Mouse (Mus musculus) cerebellum, adult 18-20 months (tissue): ENCODE measurements at regions not wholly inside any gene's neighbourhood (a gene's known extent, or its start where the extent isn't known, plus 50 kb on each side); places are given as distances from the start of the nearest gene placed in this dataset.

Source experiments
- DNase-seq, 2 experiments: peaks; one replicate each; pipeline ENCODE4 v3.0.0; 2021

GRCm38 (mm10) chr4:68179551-68179950, 774.6 kb downstream of the Brinp1 start:
- DNase-seq = peak in 1 of 2 experiments; percentile 9

GRCm38 (mm10) chr4:68156499-68156898, 797.7 kb downstream of the Brinp1 start:
- no peak for DNase-seq

- DNase-seq = no peak
Measured at GRCm38 (mm10) chr4:68148483-68149069, 805.6 kb downstream of the Brinp1 start.

GRCm38 (mm10) chr4:68128124-68128523, 826.1 kb downstream of the Brinp1 start:
- no peak for DNase-seq

- DNase-seq = no peak
Measured at GRCm38 (mm10) chr4:68114502-68114901, 839.7 kb downstream of the Brinp1 start.

- DNase-seq = no peak
Measured at GRCm38 (mm10) chr4:68085255-68085654, 868.9 kb downstream of the Brinp1 start.

- DNase-seq = no peak
Measured at GRCm38 (mm10) chr4:68056813-68057578, 897.2 kb downstream of the Brinp1 start.

GRCm38 (mm10) chr4:68022891-68023303, 931.3 kb downstream of the Brinp1 start:
- peak; percentile 70 to 78 for DNase-seq

GRCm38 (mm10) chr4:68011371-68011770, 942.8 kb downstream of the Brinp1 start:
- no peak for DNase-seq

- DNase-seq = no peak
Measured at GRCm38 (mm10) chr4:67994796-67995283, 959.4 kb downstream of the Brinp1 start.

- DNase-seq = no peak
Measured at GRCm38 (mm10) chr4:67963456-67963855, 990.7 kb downstream of the Brinp1 start.

GRCm38 (mm10) chr4:67948000-67948399, 1006.2 kb downstream of the Brinp1 start:
- DNase-seq = no peak

GRCm38 (mm10) chr4:67932481-67932880, 1021.7 kb downstream of the Brinp1 start:
- no peak for DNase-seq

GRCm38 (mm10) chr4:67899109-67899508, 1055.1 kb downstream of the Brinp1 start:
- no peak for DNase-seq

- DNase-seq = peak; percentile 28 to 38
Measured at GRCm38 (mm10) chr4:67891946-67892575, 1062.1 kb downstream of the Brinp1 start.

GRCm38 (mm10) chr4:67887954-67888353, 1060.6 kb downstream of the Tlr4 start:
- peak; percentile 70 to 81 for DNase-seq

- DNase-seq = no peak
Measured at GRCm38 (mm10) chr4:67885204-67885603, 1057.8 kb downstream of the Tlr4 start.

GRCm38 (mm10) chr4:67862218-67862617, 1034.8 kb downstream of the Tlr4 start:
- DNase-seq = no peak

- DNase-seq = no peak
Measured at GRCm38 (mm10) chr4:67861801-67862200, 1034.4 kb downstream of the Tlr4 start.

- DNase-seq = no peak
Measured at GRCm38 (mm10) chr4:67853001-67853400, 1025.6 kb downstream of the Tlr4 start.

- DNase-seq = no peak
Measured at GRCm38 (mm10) chr4:67833397-67833796, 1006.0 kb downstream of the Tlr4 start.

- DNase-seq = peak; percentile 13 to 14
Measured at GRCm38 (mm10) chr4:67825484-67825883, 998.1 kb downstream of the Tlr4 start.

GRCm38 (mm10) chr4:67796050-67796449, 968.7 kb downstream of the Tlr4 start:
- DNase-seq = no peak
